ENCODE assay signal across 10 mouse cellular contexts in the genomic region with DNA sequence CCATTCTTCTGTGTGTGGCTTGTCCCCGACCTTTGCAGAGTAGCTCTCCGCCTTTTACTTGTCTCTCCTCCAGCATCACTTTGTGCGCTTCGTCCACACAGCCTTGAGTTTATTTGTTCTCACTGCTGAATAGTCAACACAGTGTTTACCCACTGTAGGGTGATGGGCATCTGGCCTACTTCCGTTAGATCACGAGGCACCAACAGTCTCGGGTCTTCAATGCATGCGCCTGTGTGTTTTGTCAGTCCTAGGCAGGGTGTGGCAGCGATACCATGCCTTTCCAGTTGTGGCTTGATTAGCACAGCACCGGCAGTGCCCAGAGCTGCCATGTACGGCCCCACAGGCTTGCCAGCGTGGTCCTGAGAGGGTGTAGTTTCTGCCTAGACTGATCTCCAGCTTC. TPM values are rescaled to one million over a fixed set of nuclear protein-coding genes. Genes with fewer than 3 reads are reported as not detected.
A peak's percentile ranks its signal among the peaks of the same experiment; 100 is the strongest.
DNase-seq lines count a peak whose midpoint lies in the region; TF ChIP-seq lines count a peak whose summit lies in the region.
"Had no signal": no experiment of that assay in that cellular context is flagged by ENCODE, and none has a peak within 500 bp of the region (broad histone marks: within the 10 kb centered on the region; RNA-seq: fewer than 3 reads in every experiment).

No protein-coding gene starts in this region.

- H3K36me3 ChIP-seq in megakaryocyte, embryonic 14.5 days (replicated peaks; ENCODE audit: low read length) = peaks cover 52% of the 10 kb centered on the region

- H3K4me3 ChIP-seq in left cerebral cortex, adult 2 months = no peak overlapping the region
- peak overlapping the region; percentile 47 for H3K4me3 ChIP-seq in megakaryocyte, embryonic 14.5 days (replicated peaks)
- H3K4me3 ChIP-seq: neural tube, embryonic 12.5 days had no signal

- no peak for TF ChIP-seq CTCF in left cerebral cortex, adult 2 months (IDR thresholded peaks at IDR 0.05)

- intact Hi-C loops in left cerebral cortex, adult 2 months (cut with DNase I) = no loop called here
- intact Hi-C loops in left cerebral cortex, postnatal 25 days (cut with DNase I) = no loop called here

- no peaks in the 10 kb centered on the region for H3K27me3 ChIP-seq in megakaryocyte, embryonic 14.5 days (replicated peaks)
- H3K27me3 ChIP-seq: neural tube, embryonic 12.5 days had no signal

- peaks cover 97% of the 10 kb centered on the region for H3K4me1 ChIP-seq in megakaryocyte, embryonic 14.5 days

- DNase-seq in left cerebral cortex, adult 2 months (ENCODE audit: extremely low spot score in 1 of 2, low spot score in 2 of 2) = no peak
- DNase-seq in left cerebral cortex, postnatal 25 days (ENCODE audit: low spot score in 2 of 2) = no peak
- peak; percentile 49 for DNase-seq in T-cell, adult 2 months (ENCODE audit: low spot score)
- DNase-seq in induced T-regulatory cell, adult 2 months (ENCODE audit: low read depth) = peak; percentile 81
- no peak for DNase-seq in Muller cell, postnatal 12 days (ENCODE audit: inconsistent ontology term)
- DNase-seq in ovary, postnatal 10 days (ENCODE audit: low spot score) = no peak
- DNase-seq: adrenal gland, adult 8-10 months; thymus, postnatal 14 days had no signal

- peak overlapping the region; percentile 64 for H3K27ac ChIP-seq in left cerebral cortex, adult 2 months
- H3K27ac ChIP-seq: neural tube, embryonic 12.5 days had no signal

- H3K9me3 ChIP-seq in megakaryocyte, embryonic 14.5 days = no peaks in the 10 kb centered on the region
- H3K9me3 ChIP-seq: neural tube, embryonic 12.5 days had no signal

RNA-seq across cellular contexts. Expression of gene Prrc2b, which starts 13.6 kb away (rescaled TPM):
- total RNA-seq in left cerebral cortex, adult 2 months (2021) = 100 to 1,000 TPM; 268 to 280 TPM
- 100 to 1,000 TPM; 240 TPM for total RNA-seq in left cerebral cortex, postnatal 25 days (2021)
- polyA plus RNA-seq in megakaryocyte, embryonic 14.5 days (2012; ENCODE audit: insufficient read depth, low replicate concordance) = 20.7 and 115 TPM in 2 replicates

Comparison
In these comparisons a context has a peak if more than half of its experiments do, and no peak if none do; other contexts are left out.
1. DNase-seq: peak in T-cell, adult 2 months (single experiment) and induced T-regulatory cell, adult 2 months (single experiment); none in left cerebral cortex, adult 2 months (0 of 2), left cerebral cortex, postnatal 25 days (0 of 2), Muller cell, postnatal 12 days (single experiment) and ovary, postnatal 10 days (single experiment).